In the genomic region with DNA sequence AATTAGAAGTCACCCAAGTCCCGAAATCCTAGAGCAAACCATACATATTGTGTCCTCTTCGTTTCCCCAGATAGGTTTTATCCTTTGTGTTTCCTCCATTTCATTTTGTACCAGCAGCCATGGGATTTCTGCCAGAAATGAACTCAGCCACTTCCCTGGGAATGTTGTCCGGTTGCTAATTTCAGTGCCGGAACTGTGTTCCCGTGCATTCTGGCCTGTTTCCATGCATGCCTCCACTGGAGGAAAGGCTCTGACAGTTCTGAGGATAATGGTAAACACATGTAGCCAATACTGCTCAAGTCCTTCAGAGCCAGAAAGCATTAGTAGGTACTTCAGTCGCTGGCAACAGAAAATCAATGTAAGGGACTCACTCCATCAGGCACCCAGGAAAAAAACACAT, we compare ENCODE assay signal across 8 mouse cellular contexts.
DNase-seq lines count a peak whose midpoint lies in the region; ATAC-seq and TF ChIP-seq lines count a peak whose summit lies in the region.

No protein-coding gene starts in this region.

- H3K4me1 ChIP-seq in kidney, adult 2 months (ENCODE audit: control insufficient read depth, insufficient read depth, low read length): no peaks in the 10 kb centered on the region
- H3K4me1 ChIP-seq in kidney, embryonic 16.5 days (ENCODE audit: insufficient read depth, low read length): no peaks in the 10 kb centered on the region
- peaks cover 3% of the 10 kb centered on the region; the same call in 1 of the 2 replicates for H3K4me1 ChIP-seq in embryonic facial prominence, embryonic 13.5 days

- DNase-seq in kidney, adult 2 months: peak; percentile 31
- peak; percentile 6 for DNase-seq in brain, embryonic 18.5 days (ENCODE audit: low read depth, low spot score)
- DNase-seq in heart, postnatal 14 days: peak; percentile 73 to 77
- no peak for DNase-seq in yolk sac, embryonic 10.5 days (ENCODE audit: low spot score)
- DNase-seq in thymus, postnatal 0 days (ENCODE audit: low spot score): no peak
- no peak for DNase-seq in urinary bladder, adult 2 months (ENCODE audit: low spot score)

- no peak for TF ChIP-seq POLR2A in kidney, adult 2 months (IDR thresholded peaks at IDR 0.05; ENCODE audit: low read depth, low read length)

- H3K36me3 ChIP-seq in kidney, adult 2 months (ENCODE audit: control insufficient read depth, insufficient read depth, low read length): no peaks in the 10 kb centered on the region
- no peaks in the 10 kb centered on the region for H3K36me3 ChIP-seq in kidney, embryonic 16.5 days (ENCODE audit: insufficient read depth, low read length)
- no peaks in the 10 kb centered on the region for H3K36me3 ChIP-seq in embryonic facial prominence, embryonic 13.5 days

- H3K27me3 ChIP-seq in kidney, adult 2 months (replicated peaks; ENCODE audit: control insufficient read depth, insufficient read depth, low read length): no peaks in the 10 kb centered on the region
- H3K27me3 ChIP-seq in kidney, embryonic 16.5 days (ENCODE audit: insufficient read depth, low read length): no peaks in the 10 kb centered on the region
- no peaks in the 10 kb centered on the region for H3K27me3 ChIP-seq in embryonic facial prominence, embryonic 13.5 days

- no peak overlapping the region for H3K27ac ChIP-seq in kidney, adult 2 months (ENCODE audit: insufficient read depth, low read depth, low read length)
- no peak overlapping the region for H3K27ac ChIP-seq in kidney, embryonic 16.5 days (ENCODE audit: low read length)
- peak overlapping the region; percentile 23; the same call in 1 of the 2 replicates for H3K27ac ChIP-seq in embryonic facial prominence, embryonic 13.5 days

- H3K4me3 ChIP-seq in kidney, adult 2 months (ENCODE audit: insufficient read depth, low read depth, low read length): no peak overlapping the region
- H3K4me3 ChIP-seq in kidney, embryonic 16.5 days (ENCODE audit: low read length): no peak overlapping the region
- no peak overlapping the region for H3K4me3 ChIP-seq in embryonic facial prominence, embryonic 13.5 days

- no peak overlapping the region for H3K4me2 ChIP-seq in kidney, embryonic 16.5 days (replicated peaks; ENCODE audit: low read depth, low read length)
- peak overlapping the region; percentile 24 for H3K4me2 ChIP-seq in embryonic facial prominence, embryonic 13.5 days

- H3K9me3 ChIP-seq in kidney, embryonic 16.5 days (ENCODE audit: low read length): no peaks in the 10 kb centered on the region
- H3K9me3 ChIP-seq in embryonic facial prominence, embryonic 13.5 days: no peaks in the 10 kb centered on the region

- 66% methylated on average over 6 of the region's 6 CpGs for WGBS in kidney, adult 2 months
- WGBS in kidney, embryonic 16.5 days: 65% methylated on average over 6 of the region's 6 CpGs
- WGBS in embryonic facial prominence, embryonic 13.5 days: 30% methylated on average over 6 of the region's 6 CpGs

- TF ChIP-seq CTCF in kidney, adult 2 months (conservative IDR thresholded peaks at IDR 0.05; ENCODE audit: insufficient read depth, insufficient read length, low read depth, low read length): no peak

- H3K9ac ChIP-seq in kidney, embryonic 16.5 days (replicated peaks; ENCODE audit: low read length): no peak overlapping the region
- H3K9ac ChIP-seq in embryonic facial prominence, embryonic 13.5 days: no peak overlapping the region

- no peak for ATAC-seq in kidney, embryonic 16.5 days (ENCODE audit: low FRiP score, low TSS enrichment)
- ATAC-seq in embryonic facial prominence, embryonic 13.5 days (ENCODE audit: insufficient number of reproducible peaks, insufficient read depth, low FRiP score, low TSS enrichment, low read depth): peak; percentile 43; the same call in 1 of the 2 replicates

- intact Hi-C loops in heart, postnatal 14 days (cut with DNase I): no loop called here

Comparison
In these comparisons a context has a peak if more than half of its experiments do, and no peak if none do; other contexts are left out.
1. DNase-seq: peak in kidney, adult 2 months (single experiment), brain, embryonic 18.5 days (single experiment) and heart, postnatal 14 days (2 of 2); none in yolk sac, embryonic 10.5 days (single experiment), thymus, postnatal 0 days (single experiment) and urinary bladder, adult 2 months (single experiment).